Mouse (Mus musculus) olfactory bulb, adult 2 months (tissue): ENCODE results near the gene Copb2. TPM values are rescaled to one million over a fixed set of nuclear protein-coding genes. Genes with fewer than 3 reads are reported as not detected.

Experiments
- H3K27ac ChIP-seq: fragments of 200-500 bp; 2 replicates; pipeline ENCODE4 v1.5.1; 2012; ENCODE audit warnings: low read depth, low read length; ENCODE audit not compliant: insufficient read depth
- H3K4me1 ChIP-seq: fragments of 200-500 bp; 2 replicates; pipeline ENCODE4 v1.6.1; 2012; ENCODE audit warnings: low read length; ENCODE audit not compliant: control insufficient read depth, insufficient read depth
- H3K4me3 ChIP-seq: fragments of 200-500 bp; 2 replicates; pipeline ENCODE4 v1.5.1; 2012; ENCODE audit warnings: mild to moderate bottlenecking, low read depth, low read length, moderate library complexity; ENCODE audit not compliant: insufficient read depth
- CTCF ChIP-seq: fragments of 200-500 bp; IDR thresholded peaks from 2 replicates; pipeline ENCODE4 v1.5.1; 2012; ENCODE audit warnings: low read depth, mild to moderate bottlenecking, low read length, moderate library complexity; ENCODE audit not compliant: insufficient read depth
- POLR2A ChIP-seq: fragments of 200-500 bp; IDR thresholded peaks from 2 replicates; pipeline ENCODE4 v1.6.1; 2012; ENCODE audit warnings: mild to moderate bottlenecking, low read depth, low read length, moderate library complexity; ENCODE audit not compliant: insufficient read depth
- WGBS: fragments of 180-500 bp; shearing (Covaris S2); methylation state at CpG from one replicate; pipeline ENCODE4 v1.1.7; 2018; 5-methylcytosine and 5-hydroxymethylcytosine counted together
- polyA plus RNA-seq: library from polyadenylated mRNA; stranded (reverse); fragments of >200 nt; gene quantifications from 2 replicates; pipeline ENCODE4 v1.2.4, GENCODE M21; 2012; ENCODE audit warnings: low replicate concordance; ENCODE audit not compliant: missing spikeins, insufficient read depth, insufficient read length

Gene Copb2
- polyA plus RNA-seq, 1 experiment = not detected

DNA sequence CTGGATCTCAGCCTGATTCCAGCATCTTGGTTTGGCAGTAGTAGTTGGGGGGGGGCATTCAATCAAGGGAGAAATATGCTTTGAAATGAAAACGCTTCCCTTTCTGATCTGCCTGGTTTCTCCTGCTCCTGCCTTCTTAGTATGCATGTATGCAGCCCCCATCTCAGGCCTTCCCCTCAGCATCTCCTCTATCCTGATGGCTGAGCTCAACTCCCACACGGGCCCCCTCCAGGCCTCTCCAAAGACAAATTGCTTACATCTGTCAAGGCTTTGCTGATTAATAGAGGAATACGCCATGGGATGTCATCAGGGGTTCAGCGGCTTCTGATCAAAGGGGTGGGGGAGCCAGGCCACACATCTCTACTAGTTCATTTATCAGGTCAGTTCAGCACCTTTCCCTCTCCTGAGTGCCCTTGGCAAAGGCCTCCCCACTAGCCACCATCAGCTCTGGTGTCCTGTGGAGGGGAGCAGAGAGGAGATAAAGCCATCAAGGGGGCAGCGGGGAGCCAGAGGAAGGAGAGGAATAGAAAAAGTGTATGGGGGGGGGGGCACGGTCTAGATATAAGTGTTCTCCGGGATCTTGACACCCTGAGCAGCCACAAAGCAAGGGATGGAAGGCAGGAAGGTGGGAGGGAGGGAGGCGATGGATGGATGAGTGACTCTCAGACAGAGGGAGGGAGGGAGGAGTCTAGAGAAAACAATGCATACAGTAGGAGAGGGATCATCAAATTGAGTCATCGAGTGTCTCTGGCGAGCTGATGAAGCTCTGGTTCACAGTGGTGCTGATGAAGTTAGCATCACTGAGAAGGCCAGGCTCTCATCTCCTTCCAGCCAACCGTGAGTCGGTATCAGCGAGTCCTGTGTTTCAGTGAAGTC, 70.0 kb downstream of the Copb2 start:
- no peak overlapping the region for H3K27ac ChIP-seq
- H3K4me3 ChIP-seq = no peak overlapping the region
- TF ChIP-seq CTCF (no peak), POLR2A (no peak)
- no peaks in the 10 kb centered on the region for H3K4me1 ChIP-seq
- 78% methylated on average over 13 of the region's 13 CpGs for WGBS

Other genes starting within 250 kb of the Copb2 start
- gene Rbp1, start 140.8 kb upstream of the Copb2 start, polyA plus RNA-seq = not detected in 2 replicates
- gene Rbp2, start 77.6 kb upstream of the Copb2 start, polyA plus RNA-seq = not detected in 2 replicates
- not detected in 2 replicates for gene Mrps22, start 37.9 kb downstream of the Copb2 start, polyA plus RNA-seq